In genomic region chr1:120757283-120757821, GRCm38 (mm10) we compare ENCODE assay signal across 7 mouse cellular contexts.
DNase-seq lines count a peak whose midpoint lies in the region; ATAC-seq and TF ChIP-seq lines count a peak whose summit lies in the region.

No protein-coding gene starts in this region.

- peaks cover 36% of the 10 kb centered on the region for H3K4me1 ChIP-seq in limb, embryonic 14.5 days (ENCODE audit: control insufficient read depth, insufficient read depth, low read length)

- DNase-seq in NIH3T3 (ENCODE audit: low read depth): peak; percentile 95
- peak; percentile 84 for DNase-seq in gastrocnemius, adult 2 months
- peak; percentile 73 for DNase-seq in limb, embryonic 14.5 days (ENCODE audit: low spot score)
- no peak for DNase-seq in T-cell, adult 2 months (ENCODE audit: low spot score)
- DNase-seq in layer of hippocampus, adult 9-11 months: no peak

- H3K4me2 ChIP-seq in limb, embryonic 14.5 days (replicated peaks; ENCODE audit: low read depth, low read length, severe bottlenecking): no peak overlapping the region

- H3K27ac ChIP-seq in gastrocnemius, adult 2 months: peak overlapping the region; percentile 79
- H3K27ac ChIP-seq in limb, embryonic 14.5 days (replicated peaks; ENCODE audit: low read depth, low read length): no peak overlapping the region; the same call in 1 of the 2 replicates

- no peak for TF ChIP-seq POLR2A in limb, embryonic 14.5 days (IDR thresholded peaks at IDR 0.05; ENCODE audit: borderline replicate concordance, extremely low read depth, insufficient read depth, insufficient read length)

- no peaks in the 10 kb centered on the region for H3K27me3 ChIP-seq in C2C12 (ENCODE audit: control insufficient read depth, insufficient read depth, insufficient read length)
- H3K27me3 ChIP-seq in limb, embryonic 14.5 days (ENCODE audit: control insufficient read depth, insufficient read depth, low read length): no peaks in the 10 kb centered on the region

- ATAC-seq in limb, embryonic 14.5 days (ENCODE audit: low FRiP score, low read depth): peak; percentile 51; the same call in 1 of the 2 replicates
- no peak for ATAC-seq in CD4-positive, CD25-positive, alpha-beta regulatory T cell, adult 4 months

- no peaks in the 10 kb centered on the region for H3K9me3 ChIP-seq in limb, embryonic 14.5 days (ENCODE audit: control insufficient read depth, low read length)

- TF ChIP-seq CTCF in C2C12 (IDR thresholded peaks at IDR 0.05; ENCODE audit: control insufficient read depth, insufficient read depth, insufficient read length): no peak
- no peak for TF ChIP-seq CTCF in gastrocnemius, adult 2 months (IDR thresholded peaks at IDR 0.05)

- H3K79me2 ChIP-seq in C2C12 (ENCODE audit: control insufficient read depth, insufficient read depth): no peaks in the 10 kb centered on the region

- H3ac ChIP-seq in C2C12 (ENCODE audit: control insufficient read depth, insufficient read length, low read depth): no peak overlapping the region

- H3K36me3 ChIP-seq in C2C12 (ENCODE audit: control insufficient read depth, insufficient read depth): no peaks in the 10 kb centered on the region
- H3K36me3 ChIP-seq in limb, embryonic 14.5 days (ENCODE audit: control insufficient read depth, insufficient read depth, low read length): no peaks in the 10 kb centered on the region

- intact Hi-C loops in gastrocnemius, adult 2 months (cut with DNase I): loop anchor here (5.0 kb wide), 1 partner anchor 155 kb away; the partner anchor contains the start of gene En1

- no peak overlapping the region for H3K9ac ChIP-seq in limb, embryonic 14.5 days (ENCODE audit: low read depth, low read length, severe bottlenecking)

- 26% methylated on average over 9 of the region's 9 CpGs for WGBS in limb, embryonic 14.5 days

- H3K4me3 ChIP-seq in C2C12 (ENCODE audit: insufficient read depth, poor library complexity, severe bottlenecking): no peak overlapping the region
- peak overlapping the region; percentile 2; the same call in 1 of the 2 replicates for H3K4me3 ChIP-seq in gastrocnemius, adult 2 months
- no peak overlapping the region for H3K4me3 ChIP-seq in limb, embryonic 14.5 days (replicated peaks; ENCODE audit: low read length)

- no peaks in the 10 kb centered on the region for H3K79me3 ChIP-seq in C2C12 (ENCODE audit: low read depth)

TF ChIP-seq in C2C12, 6 proteins besides CTCF, POLR2A, EP300 and RAD21:
- peak; percentile 88 for TF ChIP-seq USF1 (IDR thresholded peaks at IDR 0.05; ENCODE audit: low read depth)
- no peak for TF ChIP-seq MYOG (IDR thresholded peaks at IDR 0.05; ENCODE audit: control insufficient read depth, extremely low read depth, insufficient read length)
- TF ChIP-seq MAX (IDR thresholded peaks at IDR 0.05): peak; percentile 72
- no peak for TF ChIP-seq FOSL1 (IDR thresholded peaks at IDR 0.05; ENCODE audit: insufficient read depth, low read length, poor library complexity, severe bottlenecking)

Comparison
In these comparisons a context has a peak if more than half of its experiments do, and no peak if none do; other contexts are left out.
1. DNase-seq: peak in NIH3T3 (single experiment), gastrocnemius, adult 2 months (single experiment) and limb, embryonic 14.5 days (single experiment); none in T-cell, adult 2 months (single experiment) and layer of hippocampus, adult 9-11 months (single experiment).